Mouse (Mus musculus) gastrocnemius, postnatal 10 days (tissue): Measurements from ENCODE around the gene Snrpg. TPM values are rescaled to one million over a fixed set of nuclear protein-coding genes. Genes with fewer than 3 reads are reported as not detected.
"Not testable (repeated sequence)": the region's sequence is repeated elsewhere in the genome, so short reads cannot be mapped to it uniquely, and the experiment has no call there.

ENCODE experiments used
- DNase-seq: peaks from one replicate; pipeline ENCODE4 v3.0.0; 2021; ENCODE audit warnings: mixed read lengths
- long read RNA-seq, 2 experiments: library from polyadenylated mRNA; stranded (forward); transcript quantifications; one replicate each; pipeline ENCODE4 v2.0.0; 2021
- total RNA-seq, 2 experiments: library from RNA; stranded (reverse); gene quantifications; 2 replicates each; pipeline ENCODE4 v1.2.3; 2021

Gene Snrpg
- total RNA-seq = 10 to 100 TPM; 60.0 to 71.1 TPM
- long read RNA-seq, experiment 1, transcript Snrpg-201 (4 exons, 1,055 nt) = major isoform, 32 of 32 reads
- long read RNA-seq, experiment 1, partial matches to known transcripts = 0 of 32 reads
- long read RNA-seq, experiment 1, other reads (novel, unspliced or antisense) = 0 of 32 reads
- long read RNA-seq, experiment 2, transcript Snrpg-201 (4 exons, 1,055 nt) = major isoform, 21 of 21 reads
- long read RNA-seq, experiment 2, partial matches to known transcripts = 0 of 21 reads
- long read RNA-seq, experiment 2, other reads (novel, unspliced or antisense) = 0 of 21 reads

DNA sequence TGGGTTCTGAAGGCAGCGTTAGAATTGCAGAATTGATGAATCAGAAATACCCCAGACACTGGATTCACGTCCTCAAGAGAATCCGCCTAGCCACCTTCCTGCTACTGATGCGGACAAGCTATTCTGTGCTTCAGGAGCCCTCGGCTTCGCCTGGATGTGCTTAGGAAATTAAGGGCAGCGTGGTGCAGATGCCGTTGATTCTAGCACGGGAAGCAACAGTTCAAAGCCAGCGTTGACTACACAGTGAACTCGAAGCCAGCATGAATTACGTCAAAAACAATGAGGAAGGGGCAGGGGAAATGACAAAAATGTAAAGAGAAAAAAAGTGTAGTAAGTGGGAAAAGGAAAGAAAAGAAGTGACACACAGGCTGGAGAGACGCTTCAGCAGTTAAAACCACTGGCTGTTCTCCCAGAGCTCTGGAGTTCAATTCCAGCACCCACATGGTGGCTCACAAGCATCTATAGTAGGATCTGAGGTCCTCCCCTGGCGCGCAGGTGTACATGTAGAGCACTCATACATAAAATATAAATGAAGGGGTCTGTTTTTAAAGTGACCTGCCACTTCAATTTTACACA lies at the start of gene Snrpg:
Gene Snrpg (plus strand): TSS at position 541 of the 576 bp plus-strand sequence.
- DNase-seq = no peak

DNA sequence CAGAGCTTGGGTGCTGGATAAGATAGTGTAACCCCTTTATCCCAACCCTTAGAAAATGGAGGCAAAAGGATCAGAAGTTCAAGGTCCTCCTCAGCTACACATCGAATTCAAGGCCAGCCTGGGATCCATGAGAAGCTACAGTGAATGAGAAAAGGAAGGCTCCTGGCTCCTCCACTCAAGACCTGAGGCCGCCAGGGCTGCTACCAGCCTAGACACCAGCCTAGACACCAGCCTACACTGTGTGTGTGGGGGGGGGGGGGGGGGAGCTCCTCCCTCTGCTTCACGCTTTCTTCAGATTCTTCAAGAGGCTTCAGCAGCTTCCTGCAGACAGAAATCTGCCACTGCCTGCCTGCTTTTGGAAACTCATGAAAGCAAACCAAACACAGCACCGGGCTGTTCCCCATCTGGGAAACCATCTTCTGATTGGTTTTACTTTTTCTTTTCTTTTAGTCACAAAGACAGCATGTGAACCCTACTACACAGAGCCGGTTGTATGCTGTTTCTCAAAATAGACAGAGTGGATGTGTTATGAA lies 49.0 kb upstream of the Snrpg start:
- DNase-seq = no peak

DNA sequence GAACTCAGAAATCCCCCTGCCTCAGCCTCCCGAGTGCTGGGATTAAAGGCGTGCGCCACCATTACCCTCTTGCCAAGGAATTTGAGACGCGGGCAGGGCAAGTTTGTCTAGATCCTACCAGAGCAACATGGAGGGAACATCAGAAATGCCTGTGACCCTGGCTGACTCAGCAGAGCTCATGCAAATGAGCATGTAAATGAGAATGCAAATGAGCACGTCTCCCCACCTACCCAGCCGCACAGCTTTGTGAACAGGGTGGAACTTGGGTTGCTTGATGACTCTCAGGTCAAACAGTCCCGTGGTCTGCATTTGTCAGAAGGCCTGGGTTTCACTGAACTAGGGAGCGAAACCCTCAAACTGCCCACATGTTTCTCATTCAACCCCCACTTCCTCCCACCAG lies 48.1 kb upstream of the Snrpg start:
- DNase-seq = no peak

DNA sequence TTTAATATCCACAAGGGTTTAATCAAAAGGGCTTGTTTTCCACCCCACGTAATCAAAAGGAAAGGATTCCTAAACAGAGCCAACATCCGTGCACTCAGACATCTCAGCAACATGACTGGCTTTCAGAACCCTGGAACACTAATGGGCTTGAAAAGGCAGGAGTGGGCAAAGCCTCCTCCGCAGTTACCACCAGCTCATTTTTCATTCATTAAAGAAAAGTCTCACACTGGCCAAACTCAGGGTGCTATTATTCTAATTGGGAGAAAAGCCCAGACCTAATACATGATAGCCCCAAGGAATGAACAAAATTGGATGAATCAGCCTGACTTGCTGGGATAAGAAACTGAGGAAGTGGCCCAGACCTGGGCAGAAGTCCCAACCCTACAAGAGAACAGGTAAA lies 46.7 kb upstream of the Snrpg start:
- DNase-seq = no peak

DNA sequence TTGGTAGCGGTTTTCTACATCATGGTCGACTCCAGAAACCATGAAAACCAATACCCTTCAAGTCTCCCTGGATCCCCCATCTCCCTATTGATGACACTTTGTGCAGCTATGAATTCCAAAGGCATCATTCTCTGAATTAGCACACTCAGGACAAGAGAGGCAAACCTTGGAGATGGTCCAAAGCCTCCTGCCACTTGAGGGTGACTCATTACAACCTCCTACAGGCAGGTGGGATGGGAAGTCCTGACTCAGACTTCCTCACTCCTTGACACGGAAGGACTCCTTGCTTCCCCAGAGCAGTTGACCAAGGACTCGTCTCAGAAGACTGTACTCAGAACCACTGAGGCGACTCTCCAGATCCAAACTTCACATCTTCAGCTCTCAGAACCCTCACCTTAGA lies 45.5 kb upstream of the Snrpg start:
- DNase-seq = no peak

DNA sequence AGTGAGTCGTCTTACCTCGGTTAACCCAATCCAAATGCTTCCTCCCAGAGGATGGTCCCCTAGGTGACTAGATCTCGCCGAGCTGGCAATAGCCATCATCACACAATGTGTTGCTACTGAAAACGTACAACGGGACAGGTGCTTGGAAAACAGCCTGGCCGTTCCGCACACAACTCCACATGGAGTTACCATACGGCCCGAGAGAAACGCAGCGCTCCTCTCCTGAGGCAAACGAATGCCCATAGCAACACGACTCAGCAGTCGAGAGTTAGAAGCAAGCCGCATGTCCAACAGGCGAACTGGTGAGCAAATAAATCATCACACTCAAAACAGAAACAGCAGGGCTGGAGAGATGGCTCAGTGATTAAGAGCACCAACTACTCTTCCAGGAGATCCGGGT lies 44.2 kb upstream of the Snrpg start:
- no peak for DNase-seq

DNA sequence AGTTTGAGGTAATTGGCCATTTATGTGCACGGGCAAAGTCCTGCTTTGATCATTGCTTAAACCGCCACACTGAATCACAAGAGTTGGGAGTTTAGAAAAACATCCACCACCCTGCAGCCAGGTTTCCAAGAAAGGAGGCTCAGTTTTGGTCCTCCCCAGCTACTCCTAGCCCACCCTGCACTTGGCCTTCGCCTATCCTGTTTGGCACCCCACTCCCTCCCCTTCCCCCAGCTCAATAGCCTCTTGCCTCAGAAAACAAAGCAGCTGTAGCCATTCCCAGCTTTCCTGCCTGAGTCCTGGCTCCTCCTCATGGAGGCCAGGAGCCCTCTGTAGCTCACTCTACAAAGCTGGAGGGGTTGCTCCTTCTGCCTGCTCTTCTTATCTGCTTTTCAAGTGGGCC lies 42.7 kb upstream of the Snrpg start:
- no peak for DNase-seq

DNA sequence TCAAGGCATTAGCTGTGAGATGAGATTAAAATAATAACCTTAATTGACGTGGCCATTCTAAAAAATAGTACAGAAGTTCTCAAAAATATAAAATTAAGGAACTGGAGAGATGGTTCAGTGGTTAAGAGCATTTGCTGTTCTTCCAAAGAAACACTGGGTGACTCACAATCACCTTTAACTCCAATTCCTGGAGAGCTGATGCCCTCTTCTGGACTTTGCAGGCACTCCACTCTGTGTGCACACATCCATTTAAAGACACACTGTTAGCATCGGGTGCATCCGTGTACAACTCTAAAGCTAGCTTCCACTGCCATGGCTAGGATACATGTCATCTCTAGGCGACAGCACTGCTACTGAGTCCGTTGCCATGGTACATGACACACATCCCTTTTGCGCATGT lies 41.2 kb upstream of the Snrpg start:
- no peak for DNase-seq

DNA sequence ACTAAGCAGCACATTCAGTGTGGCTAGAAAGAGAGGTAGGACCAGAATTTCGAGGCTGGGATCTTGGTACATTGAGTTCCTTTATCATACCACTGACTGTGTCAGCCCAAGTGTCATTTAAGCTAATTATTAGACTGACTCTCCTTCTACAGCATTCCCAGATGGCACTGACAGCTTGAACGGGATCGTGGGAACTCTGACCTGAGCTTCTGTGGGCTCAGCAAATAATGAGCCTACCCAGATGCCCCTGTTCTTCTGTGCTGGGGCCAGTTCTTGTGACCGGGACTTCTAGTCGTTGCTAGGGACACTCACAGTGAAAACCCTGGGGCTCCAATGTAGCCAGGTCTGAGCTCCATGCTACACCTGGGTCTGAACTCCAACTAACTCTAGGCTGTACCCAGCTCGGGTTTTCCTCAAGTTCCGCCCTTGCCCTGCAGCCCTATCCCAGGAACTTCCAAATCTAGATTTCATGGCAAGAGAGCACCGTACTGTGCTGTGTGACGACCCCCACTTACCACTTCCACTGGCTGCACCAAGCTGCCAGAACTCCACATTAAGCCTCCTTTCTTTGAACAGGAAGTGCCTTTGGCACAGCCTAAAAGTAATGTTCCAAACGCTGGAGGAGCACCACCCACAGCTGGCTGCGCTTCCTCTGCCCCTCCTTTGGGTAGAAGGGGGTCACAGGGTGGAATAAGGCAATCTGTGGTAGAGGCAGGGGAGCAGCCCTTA lies 35.8 kb upstream of the Snrpg start:
- no peak for DNase-seq

DNA sequence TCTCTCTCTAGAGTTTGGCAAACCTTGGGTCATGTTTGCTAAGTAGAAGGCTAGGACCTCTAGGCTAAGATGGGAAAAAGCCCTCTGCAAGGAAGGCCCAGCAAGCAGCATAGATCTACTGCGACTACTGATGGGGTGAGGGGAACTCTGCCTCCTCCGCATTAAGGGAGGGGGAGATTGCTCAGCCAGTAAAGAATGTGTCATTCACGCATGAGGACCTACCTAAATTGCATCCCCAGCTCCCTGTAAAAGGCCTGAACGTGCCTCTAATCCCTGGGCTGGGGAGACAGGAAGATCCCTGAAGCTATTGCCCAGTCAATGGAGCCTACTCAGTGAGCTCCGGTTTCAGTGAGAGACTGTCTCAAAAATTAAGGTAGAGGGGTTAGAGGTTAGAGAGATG lies 35.2 kb upstream of the Snrpg start:
- DNase-seq = no peak

DNA sequence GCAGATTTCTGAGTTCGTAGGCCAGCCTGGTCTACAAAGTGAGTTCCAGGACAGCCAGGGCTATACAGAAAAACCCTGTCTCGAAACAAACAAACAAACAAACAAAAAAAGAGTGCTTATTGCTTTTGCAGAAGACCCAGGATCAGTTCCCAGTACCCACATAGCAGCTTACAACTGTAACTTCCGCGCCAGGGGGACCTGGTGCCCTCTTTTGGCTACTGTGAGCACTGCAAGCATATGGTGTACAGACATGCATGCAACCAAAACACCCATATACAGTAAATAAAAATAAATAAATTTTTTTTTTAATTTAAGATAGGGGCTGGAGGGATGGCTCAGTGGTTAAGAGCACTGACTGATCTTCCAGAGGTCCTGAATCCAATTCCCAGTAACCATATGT lies 34.8 kb upstream of the Snrpg start:
- DNase-seq = not testable (repeated sequence)

DNA sequence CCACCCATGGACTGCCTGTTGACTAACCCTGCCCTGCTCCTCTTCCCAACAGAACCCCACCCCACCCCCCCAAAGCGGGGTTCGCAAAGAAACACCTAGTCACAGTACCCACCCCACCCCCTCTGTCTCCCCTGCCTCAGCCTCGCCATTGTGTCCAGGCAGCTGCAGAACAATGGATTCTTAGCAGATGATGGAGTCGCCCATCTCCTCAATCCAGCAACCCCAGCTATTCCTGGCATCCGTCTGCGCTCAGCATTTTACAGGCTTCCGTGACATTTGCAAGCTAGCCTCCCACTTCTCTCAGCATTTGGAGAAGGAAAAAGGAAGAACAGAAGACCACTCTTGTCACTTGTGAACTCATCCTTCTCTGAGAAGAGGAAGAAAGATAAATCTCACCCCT lies 27.4 kb upstream of the Snrpg start:
- no peak for DNase-seq

DNA sequence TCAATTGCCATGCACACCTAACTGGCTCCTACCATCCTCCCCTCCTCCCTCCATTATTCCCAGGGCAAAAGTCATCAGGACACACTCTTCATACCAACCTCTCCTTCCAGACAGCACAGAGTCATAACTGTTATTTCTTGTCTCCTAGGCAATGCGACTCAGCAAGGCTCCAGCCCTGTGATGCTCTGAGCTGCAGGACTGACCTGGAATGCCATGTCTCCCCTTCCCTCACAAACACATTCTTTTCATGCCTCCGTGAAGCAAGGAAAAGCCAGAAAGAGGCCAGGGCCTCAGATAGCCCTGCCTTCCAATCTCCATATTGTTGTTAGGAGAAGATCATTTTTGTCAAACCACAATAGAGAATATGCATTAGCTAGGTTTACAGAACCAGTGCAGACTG lies 25.0 kb upstream of the Snrpg start:
- DNase-seq = no peak

DNA sequence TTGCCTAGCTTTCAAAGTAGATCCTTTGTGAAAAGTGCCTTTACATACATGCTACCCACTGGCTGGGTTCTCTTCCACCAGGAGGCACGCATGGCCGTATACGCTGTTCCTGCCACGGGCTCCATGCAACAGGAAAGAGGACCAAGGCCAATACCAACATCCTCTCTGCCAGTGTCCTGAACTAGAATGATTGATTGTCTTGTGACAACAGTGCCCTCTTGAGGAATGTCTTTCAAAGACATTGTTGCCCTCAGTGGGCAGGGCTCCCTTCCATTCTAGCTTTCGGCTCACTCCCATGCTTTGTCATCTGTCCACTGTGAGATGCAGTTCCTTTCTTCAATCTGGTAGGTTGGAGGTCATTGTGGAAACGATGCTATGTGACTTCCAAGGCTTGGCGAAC lies 21.8 kb upstream of the Snrpg start:
- DNase-seq = no peak

DNA sequence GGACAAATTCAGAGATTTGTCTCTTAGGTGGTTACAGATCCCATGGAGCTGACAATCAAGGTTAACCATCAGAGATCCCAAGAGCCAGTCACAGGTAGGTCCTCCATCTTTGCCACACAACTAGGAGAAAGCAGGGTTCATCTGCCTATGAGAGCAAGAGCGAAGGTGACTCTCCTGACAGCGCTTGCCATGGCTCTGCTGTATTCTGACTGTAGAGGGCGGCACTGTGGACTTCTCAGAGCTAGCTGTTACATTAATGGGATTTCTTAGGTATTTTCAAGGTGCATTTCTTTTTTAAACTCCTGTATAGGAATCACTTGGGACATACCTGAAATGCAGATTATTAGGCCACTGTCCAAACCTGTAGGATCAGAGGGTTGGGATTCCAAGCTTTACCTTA lies 16.2 kb upstream of the Snrpg start:
- DNase-seq = no peak

DNA sequence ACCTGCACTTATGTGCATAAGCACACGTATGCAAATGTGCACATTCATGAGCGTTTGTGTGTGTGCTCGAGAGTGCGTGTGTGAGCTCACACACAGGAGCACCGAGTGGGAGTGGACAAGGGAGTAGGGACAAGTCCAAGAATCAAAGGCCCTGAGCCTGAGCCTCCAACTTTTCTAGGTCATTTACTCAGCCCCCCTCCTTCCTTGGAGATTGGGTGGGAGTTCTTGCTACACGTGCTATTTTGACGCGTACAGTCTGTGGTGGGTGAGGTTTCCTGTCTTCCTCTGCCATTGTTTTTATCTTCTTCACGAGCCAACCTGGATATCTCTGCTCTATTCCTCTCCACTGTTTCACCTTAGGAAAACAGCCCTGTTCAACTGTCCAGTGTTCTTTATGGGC lies 14.1 kb upstream of the Snrpg start:
- no peak for DNase-seq

DNA sequence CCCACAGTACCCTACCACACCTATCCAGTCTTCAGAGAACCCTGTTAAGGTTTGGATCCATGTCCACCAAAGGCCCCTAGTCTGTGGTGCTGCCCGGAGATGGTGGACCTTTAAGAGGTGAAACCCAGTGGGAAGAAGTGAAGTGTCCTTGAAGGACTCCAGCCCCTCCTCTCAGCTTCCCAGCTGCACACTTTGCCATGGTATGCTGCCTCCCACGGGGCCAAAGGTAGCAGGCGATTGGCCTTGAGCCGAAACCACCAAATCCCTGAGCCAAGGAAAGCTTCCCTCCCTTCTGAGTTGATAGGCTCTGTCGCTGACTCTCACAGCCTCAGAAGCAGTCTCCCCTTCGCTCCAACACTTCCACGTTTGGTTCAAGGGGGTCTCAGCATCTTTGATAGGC lies 10.4 kb upstream of the Snrpg start:
- DNase-seq = no peak

DNA sequence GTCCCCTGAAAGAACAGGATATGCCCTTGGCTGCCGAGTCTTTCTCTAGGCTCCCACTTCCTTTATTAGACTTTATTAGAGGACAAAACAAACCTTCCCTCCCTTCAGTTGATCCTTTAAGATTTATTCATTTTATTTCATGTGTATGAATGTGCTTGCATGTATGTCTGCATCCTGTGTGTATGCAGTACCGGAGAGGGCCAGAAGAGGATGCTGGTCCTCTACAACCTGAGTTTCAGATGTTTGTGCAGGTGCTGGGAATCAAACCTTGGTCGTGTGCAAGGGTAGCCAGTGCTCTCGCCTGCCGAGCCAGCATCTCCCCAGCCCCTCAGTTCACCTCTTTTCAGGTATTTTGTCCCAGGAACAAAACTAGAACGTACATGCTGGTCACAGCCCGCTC lies 9.7 kb upstream of the Snrpg start:
- DNase-seq = no peak

DNA sequence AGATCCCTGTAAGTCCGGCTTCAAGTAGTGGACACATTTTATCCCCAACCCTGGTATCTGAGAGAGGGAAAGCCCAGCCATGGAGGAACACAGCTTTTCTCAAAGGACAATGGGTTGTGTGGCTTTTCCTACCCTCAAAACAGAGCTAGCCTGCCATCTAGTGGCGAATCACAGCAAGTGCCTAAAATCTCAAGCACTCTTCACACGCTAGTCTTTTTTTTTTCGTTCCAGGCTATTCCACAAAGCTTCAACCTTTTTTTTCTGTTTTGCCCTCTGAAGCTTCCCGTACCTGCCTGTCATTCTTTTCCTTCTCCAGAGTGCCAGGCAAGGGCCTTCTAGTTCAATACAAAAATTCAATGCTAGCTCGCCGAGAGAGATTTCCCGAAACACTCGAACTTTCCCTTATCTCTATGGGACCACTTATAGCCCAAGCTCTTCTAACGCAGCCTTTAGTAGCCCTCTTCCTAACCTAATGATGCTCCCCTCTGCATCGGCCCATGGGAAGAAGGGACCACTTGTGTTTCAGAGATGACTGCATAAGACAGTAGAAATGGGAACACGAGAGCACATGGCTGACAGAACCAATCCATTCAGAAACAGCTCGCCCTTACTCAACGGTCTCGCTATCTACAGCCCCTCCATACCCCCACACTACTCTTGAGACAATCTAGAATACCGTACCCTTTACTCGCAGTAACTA lies 6.5 kb upstream of the Snrpg start:
- DNase-seq = peak; percentile 73

DNA sequence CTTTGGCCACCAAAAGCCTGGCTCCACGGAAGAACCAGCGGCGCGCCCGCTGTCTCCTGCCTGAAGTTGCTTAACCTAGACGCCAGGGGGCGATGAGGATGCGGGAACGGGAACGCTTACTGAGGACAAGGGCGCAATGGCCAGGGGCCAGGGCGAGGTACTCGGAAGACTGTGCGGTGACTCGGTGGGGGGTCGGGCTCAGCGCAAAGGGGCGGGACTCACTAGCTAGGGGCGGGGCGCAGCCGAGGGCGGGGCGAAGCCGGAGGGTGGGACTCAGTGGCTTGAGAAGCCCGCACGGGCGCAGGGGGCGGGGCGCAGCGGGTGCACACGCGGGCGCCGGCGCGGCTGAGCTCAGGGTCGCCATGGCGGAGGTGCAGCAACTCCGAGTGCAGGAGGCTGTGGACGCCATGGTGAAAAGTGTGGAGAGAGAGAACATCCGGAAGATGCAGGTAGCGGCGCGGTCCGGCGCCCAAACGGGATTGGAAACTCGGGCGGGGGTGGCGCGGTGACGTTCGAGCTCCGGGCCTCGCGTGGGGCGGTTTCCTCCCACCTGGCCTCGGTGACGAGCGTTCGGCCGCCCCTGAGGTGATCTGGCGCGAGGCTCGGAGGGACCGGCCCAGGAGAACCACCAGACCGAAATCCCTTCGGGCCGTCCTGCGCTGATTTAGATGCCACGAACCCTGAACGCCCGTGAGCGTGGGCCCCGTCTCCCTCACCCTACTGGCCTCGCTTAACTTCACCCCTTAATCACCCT lies 5.6 kb upstream of the Snrpg start, which contains the start of gene Fam136a:
Gene Fam136a (plus strand): TSS at position 276 of the 754 bp plus-strand sequence.
- peak; percentile 96 for DNase-seq

DNA sequence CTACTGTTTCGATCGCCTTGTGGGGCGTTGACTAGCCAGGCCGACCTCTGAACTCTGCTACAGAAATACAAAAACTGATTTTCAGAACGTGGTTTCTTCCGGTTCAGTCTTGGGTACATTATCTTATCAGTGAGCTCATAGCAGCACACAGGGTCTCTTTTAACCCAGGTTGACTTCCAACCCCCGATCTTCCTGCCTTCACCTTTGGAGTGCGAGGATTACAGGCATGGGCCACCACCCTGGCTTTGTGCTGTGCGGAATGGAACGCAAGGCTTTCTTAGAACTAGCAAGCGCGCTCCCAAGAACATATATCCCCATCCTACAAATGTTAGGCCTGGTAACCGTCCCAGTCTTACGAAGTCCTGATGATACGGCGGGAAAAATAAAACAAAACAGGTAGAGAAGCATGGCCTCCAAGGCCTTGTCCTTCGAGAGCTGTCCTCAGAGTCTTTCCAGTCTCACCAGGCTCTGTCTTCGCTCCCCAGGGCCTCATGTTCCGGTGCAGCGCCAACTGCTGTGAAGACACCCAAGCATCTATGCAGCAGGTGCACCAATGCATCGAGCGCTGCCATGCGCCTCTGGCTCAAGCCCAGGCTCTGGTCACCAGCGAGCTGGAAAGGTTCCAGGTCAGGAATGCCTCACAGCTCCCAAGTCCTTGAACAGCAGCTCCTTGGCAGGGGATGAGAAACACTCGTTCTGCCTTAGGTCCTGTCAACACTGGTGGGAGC lies 4.8 kb upstream of the Snrpg start:
- peak; percentile 40 for DNase-seq
